Mouse (Mus musculus) G1E (cell line): ENCODE data around the gene Cyb5d1.

Experiments used
- CTCF ChIP-seq: IDR thresholded peaks from 2 replicates; pipeline ENCODE4 v1.5.1; 2012; ENCODE audit warnings: low read depth, low read length, inconsistent platforms, mixed read lengths
- GATA1 ChIP-seq: IDR thresholded peaks from 2 replicates; pipeline ENCODE4 v1.6.1; 2012; ENCODE audit warnings: borderline replicate concordance, low read length, inconsistent platforms, mixed read lengths

DNA sequence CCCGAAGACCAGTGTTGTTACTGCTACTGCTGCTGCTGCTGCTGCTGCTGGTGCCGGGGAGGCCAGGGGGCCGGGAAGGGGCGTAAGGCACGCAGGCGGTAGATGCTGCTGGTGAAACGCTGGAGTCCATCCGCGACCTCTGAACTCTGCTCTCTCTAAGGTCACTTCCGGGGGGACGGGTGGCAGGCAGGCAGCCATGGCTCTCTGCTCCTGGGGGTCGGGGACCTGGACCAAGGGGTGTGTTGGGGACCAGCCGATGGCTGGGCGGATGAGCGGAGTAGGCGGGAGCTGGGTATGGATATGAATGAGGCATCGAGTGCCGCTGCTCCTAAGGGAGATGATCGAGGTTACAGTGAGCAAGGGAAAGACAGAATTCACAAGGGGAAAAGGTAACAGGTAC is 10.9 kb upstream of the Cyb5d1 start:
- TF ChIP-seq CTCF (no peak), GATA1 (no peak)
